Comparison of ENCODE assay signal across 15 mouse cellular contexts in the genomic region with DNA sequence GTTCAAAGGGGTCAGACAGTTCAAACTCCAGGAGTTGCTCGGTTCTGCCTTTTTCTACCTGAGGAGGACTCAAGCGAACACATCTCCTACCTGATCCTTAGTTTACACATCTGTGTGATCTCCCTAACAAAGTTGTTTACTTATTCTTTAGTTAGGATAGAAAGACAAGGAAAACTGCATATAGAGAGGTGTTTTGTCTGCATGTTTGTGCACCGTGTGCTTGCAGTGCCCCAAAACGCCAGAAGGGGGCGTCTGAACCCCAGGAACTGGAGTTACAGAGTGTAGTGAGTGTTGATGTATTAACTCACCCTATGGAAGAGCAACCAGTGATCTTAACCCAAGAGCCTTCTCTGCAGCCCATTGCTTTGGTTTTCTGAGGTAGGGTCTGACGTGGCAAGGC. TPM values are rescaled to one million over a fixed set of nuclear protein-coding genes. Genes with fewer than 3 reads are reported as not detected.
A peak's percentile ranks its signal among the peaks of the same experiment; 100 is the strongest.
DNase-seq lines count a peak whose midpoint lies in the region; ATAC-seq lines count a peak whose summit lies in the region.
"Had no signal": no experiment of that assay in that cellular context is flagged by ENCODE, and none has a peak within 500 bp of the region (broad histone marks: within the 10 kb centered on the region; RNA-seq: fewer than 3 reads in every experiment).

No protein-coding gene starts in this region.

- no peaks in the 10 kb centered on the region for H3K27me3 ChIP-seq in hindbrain, embryonic 11.5 days (ENCODE audit: control insufficient read depth, insufficient read depth, low read length)
- no peaks in the 10 kb centered on the region for H3K27me3 ChIP-seq in hindbrain, embryonic 16.5 days (replicated peaks; ENCODE audit: control insufficient read depth, insufficient read depth, low read length)
- H3K27me3 ChIP-seq in limb, embryonic 10.5 days (ENCODE audit: low read depth, poor library complexity, severe bottlenecking) = no peaks in the 10 kb centered on the region
- H3K27me3 ChIP-seq in midbrain, embryonic 14.5 days (ENCODE audit: control insufficient read depth, insufficient read depth, low read length) = no peaks in the 10 kb centered on the region
- H3K27me3 ChIP-seq: heart, embryonic 15.5 days; kidney, embryonic 15.5 days had no signal

- DNase-seq in hindbrain, embryonic 11.5 days (ENCODE audit: low spot score) = peak; percentile 35
- peak; percentile 26 to 72 for DNase-seq in spleen, postnatal 4 days (ENCODE audit: low spot score in 2 of 2)
- no peak for DNase-seq in spleen, adult 12 weeks (ENCODE audit: low spot score)
- DNase-seq in limb, embryonic 10.5 days (ENCODE audit: low spot score) = peak; percentile 38
- DNase-seq in frontal cortex, postnatal 25 days (ENCODE audit: low spot score in 2 of 2) = no peak
- no peak for DNase-seq in layer of hippocampus, postnatal 36 days
- DNase-seq in midbrain, embryonic 14.5 days = no peak
- DNase-seq: adrenal gland, postnatal 14 days; cerebellum, adult 9-10 months; left cerebral cortex, postnatal 4 days; right cerebral cortex, postnatal 25 days had no signal

- 75% methylated on average over 6 of the region's 6 CpGs for WGBS in hindbrain, embryonic 11.5 days
- 75% methylated on average over 6 of the region's 6 CpGs for WGBS in hindbrain, embryonic 16.5 days
- 77% methylated on average over 6 of the region's 6 CpGs for WGBS in limb, embryonic 10.5 days
- 77% methylated on average over 6 of the region's 6 CpGs for WGBS in midbrain, embryonic 14.5 days

- no peak overlapping the region for H3K4me2 ChIP-seq in hindbrain, embryonic 11.5 days (replicated peaks; ENCODE audit: low read depth, low read length)
- H3K4me2 ChIP-seq in hindbrain, embryonic 16.5 days (ENCODE audit: low read length) = no peak overlapping the region
- H3K4me2 ChIP-seq in midbrain, embryonic 14.5 days (ENCODE audit: low read length) = no peak overlapping the region
- H3K4me2 ChIP-seq: heart, embryonic 15.5 days; kidney, embryonic 15.5 days had no signal

- H3K36me3 ChIP-seq in hindbrain, embryonic 11.5 days (ENCODE audit: control insufficient read depth, insufficient read depth, low read length) = no peaks in the 10 kb centered on the region
- no peaks in the 10 kb centered on the region for H3K36me3 ChIP-seq in hindbrain, embryonic 16.5 days (ENCODE audit: control insufficient read depth, insufficient read depth, low read length)
- H3K36me3 ChIP-seq in limb, embryonic 10.5 days = no peaks in the 10 kb centered on the region
- no peaks in the 10 kb centered on the region for H3K36me3 ChIP-seq in midbrain, embryonic 14.5 days (ENCODE audit: control insufficient read depth, insufficient read depth, low read length)
- H3K36me3 ChIP-seq: heart, embryonic 15.5 days; kidney, embryonic 15.5 days had no signal

- no peak overlapping the region for H3K27ac ChIP-seq in hindbrain, embryonic 11.5 days (ENCODE audit: low read depth, low read length)
- no peak overlapping the region for H3K27ac ChIP-seq in hindbrain, embryonic 16.5 days (ENCODE audit: low read depth, low read length)
- H3K27ac ChIP-seq in limb, embryonic 10.5 days = no peak overlapping the region
- no peak overlapping the region for H3K27ac ChIP-seq in midbrain, embryonic 14.5 days (replicated peaks; ENCODE audit: low read depth, low read length)
- H3K27ac ChIP-seq: heart, embryonic 15.5 days; kidney, embryonic 15.5 days; macrophage had no signal

- no peaks in the 10 kb centered on the region for H3K9me3 ChIP-seq in hindbrain, embryonic 11.5 days (ENCODE audit: control insufficient read depth, low read length)
- no peaks in the 10 kb centered on the region for H3K9me3 ChIP-seq in hindbrain, embryonic 16.5 days (ENCODE audit: control insufficient read depth, low read length)
- no peaks in the 10 kb centered on the region for H3K9me3 ChIP-seq in limb, embryonic 10.5 days (replicated peaks)
- no peaks in the 10 kb centered on the region for H3K9me3 ChIP-seq in midbrain, embryonic 14.5 days (ENCODE audit: control insufficient read depth, low read length)
- H3K9me3 ChIP-seq: heart, embryonic 15.5 days; kidney, embryonic 15.5 days had no signal

- H3K9ac ChIP-seq in hindbrain, embryonic 11.5 days (ENCODE audit: low read depth, low read length) = no peak overlapping the region
- no peak overlapping the region for H3K9ac ChIP-seq in hindbrain, embryonic 16.5 days (ENCODE audit: low read depth, low read length)
- H3K9ac ChIP-seq in midbrain, embryonic 14.5 days (replicated peaks; ENCODE audit: low read length) = no peak overlapping the region
- H3K9ac ChIP-seq: heart, embryonic 15.5 days; kidney, embryonic 15.5 days had no signal

- no peak for ATAC-seq in hindbrain, embryonic 11.5 days (ENCODE audit: low FRiP score)
- no peak for ATAC-seq in hindbrain, embryonic 16.5 days
- no peak for ATAC-seq in midbrain, embryonic 14.5 days (ENCODE audit: low FRiP score, low TSS enrichment)

- H3K4me1 ChIP-seq in hindbrain, embryonic 11.5 days (replicated peaks; ENCODE audit: control insufficient read depth, insufficient read depth, low read length) = no peaks in the 10 kb centered on the region
- H3K4me1 ChIP-seq in hindbrain, embryonic 16.5 days (ENCODE audit: control insufficient read depth, insufficient read depth, low read depth, low read length) = no peaks in the 10 kb centered on the region
- peaks cover 10% of the 10 kb centered on the region for H3K4me1 ChIP-seq in limb, embryonic 10.5 days
- H3K4me1 ChIP-seq in midbrain, embryonic 14.5 days (ENCODE audit: control insufficient read depth, insufficient read depth, low read length) = no peaks in the 10 kb centered on the region

- no peak overlapping the region for H3K4me3 ChIP-seq in hindbrain, embryonic 11.5 days (ENCODE audit: low read depth, low read length)
- H3K4me3 ChIP-seq in hindbrain, embryonic 16.5 days (ENCODE audit: low read length) = no peak overlapping the region
- no peak overlapping the region for H3K4me3 ChIP-seq in limb, embryonic 10.5 days
- no peak overlapping the region for H3K4me3 ChIP-seq in midbrain, embryonic 14.5 days (replicated peaks; ENCODE audit: low read depth, low read length)
- H3K4me3 ChIP-seq: heart, embryonic 15.5 days; kidney, embryonic 15.5 days had no signal

RNA-seq across cellular contexts. Expression of gene Coa7, which starts 8.2 kb away (rescaled TPM):
- polyA plus RNA-seq in hindbrain, embryonic 11.5 days (2014; fragmentation: Nextera tagmentation; extraction: Ambion mirVana) = 42.1 and 53.1 TPM in 2 replicates
- 50.1 and 56.7 TPM in 2 replicates for polyA plus RNA-seq in hindbrain, embryonic 16.5 days (2015; fragmentation: Nextera tagmentation; extraction: Ambion mirVana)
- polyA plus RNA-seq in limb, embryonic 10.5 days (2016; fragmentation: Nextera tagmentation; extraction: Ambion mirVana) = 68.2 and 71.3 TPM in 2 replicates
- 10 to 100 TPM; 21.9 to 22.9 TPM for total RNA-seq in layer of hippocampus, postnatal 36 days (2021)
- 45.7 and 46.4 TPM in 2 replicates for polyA plus RNA-seq in midbrain, embryonic 14.5 days (2014; fragmentation: Nextera tagmentation; extraction: Ambion mirVana)

RNA-seq across cellular contexts. Expression of gene Zyg11b, which starts 18.9 kb away (rescaled TPM):
- 18.6 and 22.2 TPM in 2 replicates for polyA plus RNA-seq in hindbrain, embryonic 11.5 days (2014; fragmentation: Nextera tagmentation; extraction: Ambion mirVana)
- polyA plus RNA-seq in hindbrain, embryonic 16.5 days (2015; fragmentation: Nextera tagmentation; extraction: Ambion mirVana) = 25.8 and 32.1 TPM in 2 replicates
- 11.9 and 13.6 TPM in 2 replicates for polyA plus RNA-seq in limb, embryonic 10.5 days (2016; fragmentation: Nextera tagmentation; extraction: Ambion mirVana)
- total RNA-seq in layer of hippocampus, postnatal 36 days (2021) = 100 to 1,000 TPM; 101 to 110 TPM
- 37.0 and 49.7 TPM in 2 replicates for polyA plus RNA-seq in midbrain, embryonic 14.5 days (2014; fragmentation: Nextera tagmentation; extraction: Ambion mirVana)

Comparison
In these comparisons a context has a peak if more than half of its experiments do, and no peak if none do; other contexts are left out.
1. DNase-seq: peak in hindbrain, embryonic 11.5 days (single experiment), spleen, postnatal 4 days (2 of 2) and limb, embryonic 10.5 days (single experiment); none in spleen, adult 12 weeks (single experiment), frontal cortex, postnatal 25 days (0 of 2), layer of hippocampus, postnatal 36 days (0 of 2) and midbrain, embryonic 14.5 days (single experiment).